Mouse (Mus musculus): ENCODE measurements around the gene Mpv17l2. TPM values are rescaled to one million over a fixed set of nuclear protein-coding genes. Genes with fewer than 3 reads are reported as not detected.

The Mpv17l2 gene
- polyA plus RNA-seq, 1 experiment from 2014 or later: 36.6 TPM

- Histone ChIP-seq H3K4me2 (replicated peaks) (no peak overlapping the region), H3K9me3 (no peaks in the 10 kb centered on the region), H3K4me3 (no peak overlapping the region), H3K36me3 (peaks cover 19% of the 10 kb centered on the region), H3K9ac (no peak overlapping the region), H3K27me3 (no peaks in the 10 kb centered on the region), H3K4me1 (peaks cover 40% of the 10 kb centered on the region), H3K27ac (no peak overlapping the region)
- no peak for ATAC-seq (ENCODE audit: low FRiP score, low read depth)
- WGBS: 9% methylated on average over 3 of the region's 3 CpGs
Observed at GRCm38 (mm10) chr8:70763354-70763753, 2.6 kb upstream of the Mpv17l2 start.

DNA sequence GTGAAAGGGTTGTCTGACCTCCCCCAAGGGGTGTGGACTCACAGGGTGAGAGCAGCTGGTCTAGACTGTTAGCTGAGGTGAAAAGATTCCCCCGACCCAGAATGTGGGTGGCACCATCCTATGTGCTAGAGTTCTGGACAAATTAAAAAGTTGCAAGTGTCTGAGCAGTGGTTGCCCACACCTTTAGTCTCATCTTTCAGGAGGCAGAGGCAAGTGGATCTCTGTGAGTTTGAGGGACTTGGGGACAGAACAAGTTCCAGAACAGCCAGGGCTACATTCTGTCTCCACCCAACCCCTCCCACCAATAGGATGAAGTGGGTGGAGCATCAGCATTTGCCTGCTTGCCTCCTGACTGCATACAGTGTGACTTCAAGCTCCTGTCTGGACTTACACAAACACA is 1.4 kb upstream of the Mpv17l2 start:
- Histone ChIP-seq H3K4me3 (no peak overlapping the region), H3K4me2 (replicated peaks) (no peak overlapping the region), H3K4me1 (peaks cover 40% of the 10 kb centered on the region), H3K9me3 (no peaks in the 10 kb centered on the region), H3K27me3 (no peaks in the 10 kb centered on the region), H3K27ac (no peak overlapping the region), H3K36me3 (peaks cover 22% of the 10 kb centered on the region), H3K9ac (no peak overlapping the region)
- no peak for ATAC-seq (ENCODE audit: low FRiP score, low read depth)
- 81% methylated on average over 1 of the region's 1 CpGs for WGBS

DNA sequence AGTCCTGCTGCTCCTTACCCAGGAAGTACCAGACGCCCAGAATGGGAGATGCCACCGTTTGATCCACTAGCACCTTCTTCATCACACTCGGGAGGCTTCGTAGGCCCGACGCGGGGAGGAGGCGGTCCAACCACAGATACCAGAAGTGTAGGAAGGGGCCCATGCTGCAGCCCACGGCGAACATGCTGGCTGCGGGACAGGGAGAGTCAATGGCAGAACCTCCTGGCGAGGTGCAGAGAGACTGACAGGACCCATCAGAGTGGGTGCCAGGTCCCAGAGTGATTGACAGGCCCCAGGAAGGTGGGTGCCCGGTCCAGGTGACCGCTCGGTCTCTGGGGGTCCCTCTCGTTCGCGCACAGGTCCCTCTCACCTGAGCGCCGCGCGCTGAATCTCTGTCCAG is 396 bp downstream of the Mpv17l2 start:
- H3K9me3 ChIP-seq: no peaks in the 10 kb centered on the region
- ATAC-seq (ENCODE audit: low FRiP score, low read depth): no peak
- peak overlapping the region; percentile 99 for H3K4me2 ChIP-seq (replicated peaks)
- no peak overlapping the region for H3K27ac ChIP-seq
- H3K9ac ChIP-seq: peak overlapping the region; percentile 85
- H3K4me3 ChIP-seq: peak overlapping the region; percentile 74
- H3K36me3 ChIP-seq: peaks cover 35% of the 10 kb centered on the region
- 0% methylated on average over 22 of the region's 22 CpGs for WGBS
- peaks cover 32% of the 10 kb centered on the region for H3K4me1 ChIP-seq
- no peaks in the 10 kb centered on the region for H3K27me3 ChIP-seq

DNA sequence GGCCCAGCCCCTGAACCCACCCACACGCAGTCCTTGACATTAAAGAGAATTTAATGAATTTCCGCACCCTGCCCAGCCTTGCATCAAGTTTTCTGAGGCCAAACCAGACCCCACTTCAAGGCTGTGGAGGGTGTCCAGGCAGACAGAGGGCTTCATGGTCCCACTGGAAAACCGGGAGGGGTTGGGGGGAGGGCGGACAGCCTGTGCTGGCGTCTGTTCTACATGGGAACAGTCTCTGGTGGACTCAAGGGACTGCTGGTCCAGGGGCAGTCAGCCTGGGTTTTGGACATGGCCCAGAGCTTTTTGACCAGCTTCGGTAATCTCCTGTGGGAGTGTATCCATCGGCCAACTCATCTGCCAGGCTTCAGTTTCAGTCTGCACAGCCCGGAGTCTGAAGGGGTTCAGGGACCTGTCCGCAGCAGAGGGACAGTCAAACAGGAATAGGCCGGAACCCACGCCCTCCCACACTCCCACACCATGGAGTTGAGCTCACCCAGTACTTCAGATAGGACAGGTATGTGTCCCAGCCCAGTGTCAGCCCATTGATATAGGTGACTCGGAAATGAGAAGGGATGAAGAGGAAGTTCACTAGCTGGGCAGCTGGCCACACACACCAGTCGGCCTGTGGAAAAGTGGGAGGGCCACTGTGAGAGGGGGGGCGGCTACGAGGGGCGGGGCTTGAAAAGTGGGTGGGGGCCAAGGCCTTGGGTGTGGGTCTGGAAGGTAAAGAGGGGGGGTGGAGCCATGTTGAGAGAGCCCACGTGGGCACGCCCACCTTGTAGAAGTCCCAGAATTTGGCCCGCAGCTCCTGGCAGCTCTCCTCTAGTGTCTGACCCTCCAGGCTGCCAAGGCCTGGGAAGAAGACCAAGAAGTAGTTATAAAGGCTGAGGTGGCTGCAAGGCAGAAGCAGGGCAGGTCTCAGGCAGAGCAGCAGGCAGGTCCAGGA is 1.9 kb downstream of the Mpv17l2 start:
- Histone ChIP-seq H3K4me1 (peaks cover 36% of the 10 kb centered on the region), H3K27me3 (no peaks in the 10 kb centered on the region), H3K9ac (no peak overlapping the region), H3K4me2 (replicated peaks) (peak overlapping the region; percentile 99; the same call in 1 of the 2 replicates), H3K9me3 (no peaks in the 10 kb centered on the region), H3K4me3 (0 out of 2 replicates have a peak overlapping the region, but pooled peaks have one; percentile 74), H3K36me3 (peaks cover 32% of the 10 kb centered on the region), H3K27ac (no peak overlapping the region)
- no peak for ATAC-seq (ENCODE audit: low FRiP score, low read depth)
- WGBS: 68% methylated on average over 19 of the region's 19 CpGs

DNA sequence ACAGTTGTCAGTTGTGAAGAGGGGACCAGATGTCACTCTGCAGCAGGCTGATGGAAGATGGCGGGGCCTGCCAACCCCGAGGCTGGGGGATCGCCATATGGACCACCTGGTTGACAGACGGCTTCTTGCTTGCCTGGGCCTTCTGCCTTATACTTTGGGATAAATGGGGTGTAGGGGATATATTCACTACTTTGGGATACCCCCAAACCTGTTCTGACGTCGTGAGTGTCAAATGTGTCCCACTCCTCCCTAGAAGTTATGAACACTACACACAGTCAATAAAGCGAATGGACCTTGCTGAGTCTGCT is 2.5 kb downstream of the Mpv17l2 start:
- no peak for ATAC-seq (ENCODE audit: low FRiP score, low read depth)
- peaks cover 42% of the 10 kb centered on the region for H3K4me1 ChIP-seq
- 82% methylated on average over 7 of the region's 7 CpGs for WGBS

GRCm38 (mm10) chr8:70757523-70758307 is 3.0 kb downstream of the Mpv17l2 start:
- H3K9ac ChIP-seq: peak overlapping the region; percentile 19; the same call in 1 of the 2 replicates
- H3K4me1 ChIP-seq: peaks cover 47% of the 10 kb centered on the region
- 77% methylated on average over 22 of the region's 22 CpGs for WGBS

More for the DNA sequence above, 2.5 kb downstream of the Mpv17l2 start:
- no peak overlapping the region for H3K27ac ChIP-seq
- H3K9ac ChIP-seq: no peak overlapping the region
- no peak overlapping the region for H3K4me3 ChIP-seq
- H3K4me2 ChIP-seq (replicated peaks): no peak overlapping the region
- no peaks in the 10 kb centered on the region for H3K9me3 ChIP-seq
- H3K27me3 ChIP-seq: no peaks in the 10 kb centered on the region
- H3K36me3 ChIP-seq: peaks cover 32% of the 10 kb centered on the region

GRCm38 (mm10) chr8:70756476-70757040 is 4.2 kb downstream of the Mpv17l2 start:
- Histone ChIP-seq H3K4me2 (replicated peaks) (no peak overlapping the region), H3K36me3 (peaks cover 29% of the 10 kb centered on the region), H3K4me1 (peaks cover 54% of the 10 kb centered on the region), H3K9me3 (no peaks in the 10 kb centered on the region), H3K9ac (no peak overlapping the region), H3K4me3 (no peak overlapping the region), H3K27ac (no peak overlapping the region), H3K27me3 (no peaks in the 10 kb centered on the region)
- 89% methylated on average over 6 of the region's 6 CpGs for WGBS
- ATAC-seq (ENCODE audit: low FRiP score, low read depth): no peak

More at GRCm38 (mm10) chr8:70757523-70758307, 3.0 kb downstream of the Mpv17l2 start:
- no peak overlapping the region for H3K4me2 ChIP-seq (replicated peaks)
- no peaks in the 10 kb centered on the region for H3K27me3 ChIP-seq
- no peak for ATAC-seq (ENCODE audit: low FRiP score, low read depth)
- H3K36me3 ChIP-seq: peaks cover 32% of the 10 kb centered on the region
- no peaks in the 10 kb centered on the region for H3K9me3 ChIP-seq
- H3K4me3 ChIP-seq: no peak overlapping the region
- H3K27ac ChIP-seq: no peak overlapping the region

DNA sequence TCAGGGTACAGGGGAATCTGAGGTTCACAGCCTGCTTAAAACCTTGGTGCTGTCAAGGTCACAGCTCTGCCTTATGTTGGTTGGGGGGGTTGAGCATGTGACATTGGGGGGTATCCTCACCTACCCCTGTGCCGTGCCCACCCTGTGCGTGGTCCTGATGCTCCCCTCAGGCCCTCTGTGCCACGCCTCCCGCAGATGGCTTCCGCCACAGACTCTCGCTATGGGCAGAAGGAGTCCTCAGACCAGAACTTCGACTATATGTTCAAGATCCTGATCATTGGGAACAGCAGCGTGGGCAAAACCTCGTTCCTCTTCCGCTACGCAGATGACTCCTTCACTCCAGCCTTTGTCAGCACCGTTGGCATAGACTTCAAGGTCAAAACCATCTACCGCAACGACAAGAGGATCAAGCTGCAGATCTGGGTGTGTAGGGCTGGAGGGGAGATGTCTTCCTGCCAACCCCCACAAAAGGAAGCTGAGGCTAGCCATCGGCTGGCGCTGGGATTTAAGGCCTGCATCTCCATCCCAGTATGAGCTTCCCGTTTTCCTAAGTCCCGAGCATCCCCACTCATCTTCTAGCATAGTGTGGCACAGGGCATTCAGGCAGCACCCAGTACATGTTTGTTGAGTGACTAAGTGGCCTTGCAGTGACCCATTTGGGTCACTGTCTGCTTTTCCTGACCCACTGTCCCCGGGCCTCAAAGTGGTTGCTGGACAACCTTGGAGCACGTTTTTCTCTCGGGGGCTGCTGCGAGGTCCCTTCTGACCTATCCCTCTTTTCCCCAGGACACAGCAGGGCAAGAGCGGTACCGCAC is 4.9 kb downstream of the Mpv17l2 start:
- 82% methylated on average over 24 of the region's 24 CpGs for WGBS

GRCm38 (mm10) chr8:70754871-70755660 is 5.7 kb downstream of the Mpv17l2 start:
- peak overlapping the region; percentile 86 for H3K9ac ChIP-seq
- 15% methylated on average over 50 of the region's 50 CpGs for WGBS
- peak overlapping the region; percentile 96 for H3K4me2 ChIP-seq (replicated peaks)
- H3K4me3 ChIP-seq: peak overlapping the region; percentile 76
- H3K36me3 ChIP-seq: peaks cover 29% of the 10 kb centered on the region
- ATAC-seq (ENCODE audit: low FRiP score, low read depth): peak; percentile 39
- H3K9me3 ChIP-seq: no peaks in the 10 kb centered on the region
- peak overlapping the region; percentile 77 for H3K27ac ChIP-seq
- H3K27me3 ChIP-seq: no peaks in the 10 kb centered on the region; the same call in 1 of the 2 replicates
- H3K4me1 ChIP-seq: peaks cover 44% of the 10 kb centered on the region

More for the DNA sequence above, 4.9 kb downstream of the Mpv17l2 start:
- no peaks in the 10 kb centered on the region for H3K9me3 ChIP-seq
- peak overlapping the region; percentile 96 for H3K4me2 ChIP-seq (replicated peaks)
- ATAC-seq (ENCODE audit: low FRiP score, low read depth): no peak
- no peak overlapping the region for H3K27ac ChIP-seq
- peaks cover 29% of the 10 kb centered on the region for H3K36me3 ChIP-seq
- peak overlapping the region; percentile 76 for H3K4me3 ChIP-seq
- H3K27me3 ChIP-seq: no peaks in the 10 kb centered on the region
- peak overlapping the region; percentile 86 for H3K9ac ChIP-seq
- peaks cover 48% of the 10 kb centered on the region for H3K4me1 ChIP-seq

DNA sequence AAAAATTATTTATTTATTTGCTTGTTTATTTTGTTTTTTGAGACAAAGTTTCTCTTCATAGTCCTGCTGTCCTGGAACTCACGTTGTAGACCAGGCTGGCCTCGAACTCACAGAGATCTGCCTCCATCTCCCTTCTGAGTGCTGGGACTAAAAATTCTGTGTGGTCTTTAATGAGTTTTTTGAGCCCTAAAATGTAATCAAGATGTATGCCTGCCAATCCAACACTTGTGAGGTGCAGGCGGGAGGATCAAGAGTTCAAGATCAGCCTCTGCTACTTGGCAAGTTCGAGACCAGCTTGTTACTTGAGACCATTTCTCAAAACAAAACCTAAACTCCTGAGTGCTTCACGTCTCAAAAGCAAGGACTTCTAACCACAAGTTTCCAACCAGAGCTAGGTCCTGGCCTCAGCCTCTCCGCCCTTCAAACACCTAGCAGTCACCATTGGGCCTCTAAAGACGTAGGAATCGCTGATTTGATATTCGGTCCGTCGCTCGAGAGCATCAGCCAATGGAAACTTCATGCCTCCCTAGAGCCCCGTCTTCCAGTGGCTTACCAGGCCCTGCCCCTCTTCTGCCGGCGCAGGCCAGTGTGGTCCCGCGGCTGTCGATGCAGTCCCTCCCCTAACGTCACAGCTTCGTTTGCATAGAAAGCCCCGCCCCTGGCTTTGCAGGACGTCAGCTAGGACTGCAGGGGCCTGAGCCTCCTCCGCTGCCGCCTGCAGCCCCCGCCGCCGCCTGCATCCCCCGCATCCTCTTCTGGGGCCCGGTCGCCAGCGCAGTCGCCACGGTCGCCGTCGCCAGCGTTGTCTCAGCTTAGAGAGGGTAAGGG is 6.5 kb downstream of the Mpv17l2 start, which contains the start of gene Rab3a:
Gene Rab3a, plus strand, starts transcription at position 637 of the 828 bp plus-strand sequence.
- Histone ChIP-seq H3K36me3 (peaks cover 29% of the 10 kb centered on the region), H3K27ac (peak within 1 kb of the TSS; percentile 82), H3K9me3 (no peaks in the 10 kb centered on the region), H3K4me3 (peak within 1 kb of the TSS; percentile 76), H3K9ac (peak within 1 kb of the TSS; percentile 86), H3K27me3 (peaks cover 6% of the 10 kb centered on the region), H3K4me1 (peaks cover 35% of the 10 kb centered on the region), H3K4me2 (replicated peaks) (peak within 1 kb of the TSS; percentile 96)
- WGBS: 8% methylated on average over 37 of the region's 37 CpGs
- ATAC-seq (ENCODE audit: low FRiP score, low read depth): peak; percentile 98

Data from limb, embryonic 13.5 days (tissue).